Mouse (Mus musculus) limb, embryonic 15.5 days (tissue): ENCODE measurements around the gene Rpl15. TPM values are rescaled to one million over a fixed set of nuclear protein-coding genes. Genes with fewer than 3 reads are reported as not detected.
A peak's percentile ranks its signal among the peaks of the same experiment; 100 is the strongest.
"Not testable (repeated sequence)": the region's sequence is repeated elsewhere in the genome, so short reads cannot be mapped to it uniquely, and the experiment has no call there.

Source experiments
- ATAC-seq: fragments of 200-750 bp; cut with Nextera tagmentation; 2 replicates; pipeline ENCODE4 v1.8.0; 2017; ENCODE audit warnings: low read depth, moderate TSS enrichment; ENCODE audit not compliant: insufficient number of reproducible peaks, low FRiP score, low TSS enrichment
- H3K27ac ChIP-seq: fragments of 300-500 bp; sonication (generic); 2 replicates; pipeline ENCODE4 v1.5.1; 2015; ENCODE audit warnings: moderate library complexity, mild to moderate bottlenecking, inconsistent platforms
- H3K27me3 ChIP-seq: fragments of 300-500 bp; sonication (generic); 2 replicates; pipeline ENCODE4 v1.6.1; 2015; ENCODE audit warnings: inconsistent platforms
- H3K36me3 ChIP-seq: fragments of 300-500 bp; sonication (generic); 2 replicates; pipeline ENCODE4 v1.6.1; 2015; ENCODE audit warnings: inconsistent platforms
- H3K4me1 ChIP-seq: fragments of 300-500 bp; sonication (generic); 2 replicates; pipeline ENCODE4 v1.6.1; 2015; ENCODE audit warnings: inconsistent platforms
- H3K4me2 ChIP-seq: fragments of 300-500 bp; sonication (generic); 2 replicates; pipeline ENCODE4 v1.6.1; 2015; ENCODE audit warnings: mild to moderate bottlenecking, inconsistent platforms
- H3K4me3 ChIP-seq: fragments of 300-500 bp; sonication (generic); 2 replicates; pipeline ENCODE4 v1.5.1; 2015; ENCODE audit warnings: mild to moderate bottlenecking, inconsistent platforms
- H3K9ac ChIP-seq: fragments of 300-500 bp; sonication (generic); 2 replicates; pipeline ENCODE4 v1.6.1; 2015; ENCODE audit warnings: inconsistent platforms
- H3K9me3 ChIP-seq: fragments of 300-500 bp; sonication (generic); 2 replicates; pipeline ENCODE4 v1.6.1; 2016; ENCODE audit warnings: inconsistent platforms
- WGBS: fragments of 180-500 bp; shearing (Covaris S2); methylation state at CpG from one replicate; pipeline ENCODE4 v1.1.7; 2015; 5-methylcytosine and 5-hydroxymethylcytosine counted together
- polyA plus RNA-seq: library from polyadenylated mRNA; unstranded; fragments of >200 nt; fragmentation: Nextera tagmentation; extraction: Ambion mirVana; gene quantifications from 2 replicates; pipeline ENCODE4 v1.2.1, GENCODE M21; 2015

The Rpl15 gene
- polyA plus RNA-seq, 1 experiment from 2014 or later: 405 TPM

DNA sequence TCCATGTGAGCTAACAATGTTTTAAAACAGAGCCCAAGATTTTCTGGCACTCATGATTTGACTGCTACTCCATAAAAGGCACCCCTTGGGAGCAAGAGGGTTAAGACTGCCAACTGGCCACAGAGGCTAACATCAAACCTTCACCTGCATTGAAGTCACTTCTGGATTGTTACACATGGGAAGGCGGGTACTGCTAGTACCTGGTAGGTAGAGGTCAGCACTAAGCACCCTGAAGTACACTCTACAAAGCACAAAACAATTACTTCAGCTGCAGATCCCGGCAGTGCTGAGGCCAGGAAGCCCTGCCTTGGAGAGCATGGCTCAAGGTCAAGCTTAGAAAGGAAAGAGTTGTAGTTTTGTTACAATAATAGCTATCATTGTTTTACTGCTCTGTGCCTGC lies 16.2 kb upstream of the Rpl15 start:
- Histone ChIP-seq H3K27me3 (no peaks in the 10 kb centered on the region), H3K27ac (no peak overlapping the region), H3K4me3 (no peak overlapping the region), H3K9ac (no peak overlapping the region), H3K4me2 (no peak overlapping the region), H3K36me3 (peaks cover 7% of the 10 kb centered on the region; the same call in 1 of the 2 replicates), H3K4me1 (peaks cover 10% of the 10 kb centered on the region; the same call in 1 of the 2 replicates), H3K9me3 (no peaks in the 10 kb centered on the region)
- no peak for ATAC-seq
- 67% methylated on average over 2 of the region's 2 CpGs for WGBS

DNA sequence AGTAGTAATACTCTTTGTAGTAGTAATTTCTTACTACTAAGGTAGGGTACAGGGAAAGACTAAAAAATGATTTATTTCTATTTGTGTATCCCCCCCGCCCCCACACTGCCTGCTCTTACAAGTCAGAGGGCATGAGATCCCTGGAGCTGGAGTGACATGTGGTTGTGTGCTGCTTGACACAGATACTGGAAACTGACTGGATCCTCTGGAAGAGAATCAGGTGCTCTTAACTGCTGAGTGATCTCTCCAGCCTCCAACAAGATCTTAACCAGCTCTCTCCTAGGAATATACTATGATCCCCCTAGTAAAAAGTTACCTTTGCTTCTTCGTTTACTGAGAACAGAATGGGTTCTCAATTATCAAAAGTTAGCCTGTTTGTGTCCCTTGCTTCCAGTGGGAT lies 15.2 kb upstream of the Rpl15 start:
- 91% methylated on average over 2 of the region's 2 CpGs for WGBS
- H3K4me1 ChIP-seq: peaks cover 10% of the 10 kb centered on the region; the same call in 1 of the 2 replicates
- H3K9ac ChIP-seq: no peak overlapping the region
- ATAC-seq: no peak
- H3K27me3 ChIP-seq: no peaks in the 10 kb centered on the region
- H3K36me3 ChIP-seq: peaks cover 17% of the 10 kb centered on the region; the same call in 1 of the 2 replicates
- H3K4me2 ChIP-seq: no peak overlapping the region
- H3K4me3 ChIP-seq: no peak overlapping the region
- H3K9me3 ChIP-seq: no peaks in the 10 kb centered on the region
- H3K27ac ChIP-seq: no peak overlapping the region

DNA sequence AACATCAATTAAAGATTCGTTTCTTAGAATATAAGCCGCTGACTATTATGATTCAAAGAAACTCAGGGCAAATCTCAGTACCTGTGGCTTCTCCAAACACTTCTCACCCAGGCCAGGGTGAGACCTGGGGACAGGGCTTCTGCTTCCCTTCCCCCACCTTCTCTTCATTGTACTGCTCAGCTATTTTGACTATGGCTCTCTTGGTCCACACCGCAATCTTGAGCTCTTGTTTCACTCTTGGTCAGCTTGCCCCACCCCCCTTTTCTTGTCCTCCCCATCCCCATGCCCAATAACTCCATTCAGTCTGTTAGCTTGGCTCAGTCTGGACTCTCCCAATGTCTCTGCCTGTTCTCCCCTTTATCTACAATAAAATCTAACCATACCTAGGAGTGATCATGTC lies 14.3 kb upstream of the Rpl15 start:
- WGBS: 88% methylated on average over 3 of the region's 3 CpGs
- no peaks in the 10 kb centered on the region for H3K27me3 ChIP-seq
- peaks cover 7% of the 10 kb centered on the region; the same call in 1 of the 2 replicates for H3K4me1 ChIP-seq
- ATAC-seq: no peak
- H3K4me2 ChIP-seq: no peak overlapping the region
- no peak overlapping the region for H3K4me3 ChIP-seq
- H3K9me3 ChIP-seq: no peaks in the 10 kb centered on the region
- H3K9ac ChIP-seq: no peak overlapping the region
- H3K27ac ChIP-seq: no peak overlapping the region
- peaks cover 20% of the 10 kb centered on the region; the same call in 1 of the 2 replicates for H3K36me3 ChIP-seq

DNA sequence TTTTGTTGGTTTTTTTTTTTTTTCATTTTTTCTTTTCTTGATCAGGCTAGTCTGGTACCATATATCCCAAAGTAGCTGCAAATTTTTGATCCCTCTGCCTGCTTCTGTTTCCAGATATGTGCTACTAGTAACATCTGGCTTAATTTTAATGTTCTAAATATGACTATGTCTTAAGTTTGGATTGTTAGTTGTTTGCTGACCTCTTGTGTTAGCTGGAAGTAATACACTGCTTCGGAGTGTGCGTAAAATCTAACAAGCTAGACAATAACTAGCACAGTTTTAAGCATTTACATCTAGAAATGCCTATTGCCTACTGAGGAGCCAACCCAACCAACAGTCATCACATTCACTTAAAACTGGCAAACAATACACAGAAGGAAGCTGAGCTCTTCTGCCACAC lies 13.4 kb upstream of the Rpl15 start:
- H3K4me2 ChIP-seq: no peak overlapping the region
- no peaks in the 10 kb centered on the region for H3K9me3 ChIP-seq
- 61% methylated on average over 2 of the region's 2 CpGs for WGBS
- H3K27ac ChIP-seq: no peak overlapping the region
- no peaks in the 10 kb centered on the region for H3K4me1 ChIP-seq
- no peak overlapping the region for H3K4me3 ChIP-seq
- ATAC-seq: no peak
- peaks cover 26% of the 10 kb centered on the region; the same call in 1 of the 2 replicates for H3K36me3 ChIP-seq
- no peak overlapping the region for H3K9ac ChIP-seq
- H3K27me3 ChIP-seq: no peaks in the 10 kb centered on the region

DNA sequence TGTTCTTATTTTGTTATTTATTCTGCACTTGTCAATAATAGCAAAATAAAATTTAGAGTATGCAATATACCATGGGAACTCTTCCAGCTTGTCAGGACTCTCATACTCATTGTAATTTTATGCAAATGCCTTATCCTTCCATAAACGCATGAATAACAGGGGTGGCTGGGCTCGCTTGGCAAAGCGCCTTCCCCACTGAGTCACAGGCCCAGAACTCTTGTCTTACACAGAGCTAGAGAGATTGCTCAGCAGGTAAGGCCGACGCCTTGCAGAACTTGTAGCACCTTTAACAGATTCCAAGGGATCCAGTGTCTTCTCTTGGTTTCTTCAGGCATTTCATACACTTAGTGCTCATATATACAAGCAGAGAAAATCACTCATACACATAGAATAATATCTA lies 9.2 kb upstream of the Rpl15 start:
- Histone ChIP-seq H3K4me3 (no peak overlapping the region), H3K4me1 (no peaks in the 10 kb centered on the region), H3K27ac (no peak overlapping the region), H3K27me3 (no peaks in the 10 kb centered on the region), H3K36me3 (peaks cover 55% of the 10 kb centered on the region), H3K4me2 (no peak overlapping the region), H3K9me3 (no peaks in the 10 kb centered on the region), H3K9ac (no peak overlapping the region)
- no peak for ATAC-seq
- 79% methylated on average over 5 of the region's 5 CpGs for WGBS

DNA sequence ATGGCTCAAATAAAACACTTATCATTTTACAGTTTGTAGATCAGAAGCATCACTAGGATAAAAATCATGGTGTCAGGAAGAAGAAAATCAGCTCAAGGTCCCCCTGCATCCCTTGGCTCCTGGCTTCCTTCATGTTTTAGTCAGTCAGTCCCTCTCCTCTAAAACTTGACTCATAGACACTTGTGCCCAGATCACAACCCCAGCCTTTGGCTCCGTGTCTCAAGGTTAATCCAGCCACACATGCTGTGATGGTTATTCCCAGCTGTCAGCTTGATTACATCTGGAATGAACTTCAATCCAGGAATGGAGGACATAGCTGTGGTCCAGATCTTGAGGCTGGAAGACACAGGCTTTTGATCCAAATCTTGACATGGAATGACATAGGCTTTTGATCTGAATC lies 3.3 kb upstream of the Rpl15 start:
- H3K4me1 ChIP-seq: peaks cover 4% of the 10 kb centered on the region; the same call in 1 of the 2 replicates
- ATAC-seq: no peak
- no peak overlapping the region for H3K4me3 ChIP-seq
- no peaks in the 10 kb centered on the region for H3K9me3 ChIP-seq
- WGBS: 74% methylated on average over 1 of the region's 1 CpGs
- H3K36me3 ChIP-seq: peaks cover 28% of the 10 kb centered on the region
- no peak overlapping the region for H3K9ac ChIP-seq
- no peak overlapping the region for H3K4me2 ChIP-seq
- H3K27ac ChIP-seq: no peak overlapping the region
- H3K27me3 ChIP-seq: no peaks in the 10 kb centered on the region

DNA sequence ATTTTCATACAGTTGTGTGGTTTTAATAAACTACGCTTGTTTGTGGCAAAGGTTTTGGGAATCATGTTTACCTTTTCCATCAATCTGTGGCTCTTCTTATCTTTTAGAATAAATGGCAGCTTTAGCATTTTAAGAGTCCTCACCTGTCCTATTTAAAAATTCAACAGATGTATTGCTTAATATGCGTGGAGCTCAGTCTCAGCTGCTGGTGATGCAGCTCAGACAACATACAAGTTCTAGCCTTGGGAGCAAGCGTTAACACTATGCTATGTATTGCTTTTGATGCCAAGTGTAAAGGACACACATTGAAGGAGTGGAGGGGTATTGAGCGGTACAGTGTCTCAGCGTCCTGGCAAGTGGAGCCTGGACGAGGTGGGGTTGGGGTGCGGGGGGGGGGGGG lies 475 bp upstream of the Rpl15 start:
- Histone ChIP-seq H3K27ac (no peak overlapping the region), H3K4me1 (peaks cover 11% of the 10 kb centered on the region), H3K27me3 (no peaks in the 10 kb centered on the region), H3K9ac (peak overlapping the region; percentile 71; the same call in 1 of the 2 replicates), H3K4me3 (peak overlapping the region; percentile 78), H3K4me2 (peak overlapping the region; percentile 67), H3K36me3 (peaks cover 21% of the 10 kb centered on the region), H3K9me3 (no peaks in the 10 kb centered on the region)
- ATAC-seq: no peak
- 7% methylated on average over 7 of the region's 7 CpGs for WGBS

DNA sequence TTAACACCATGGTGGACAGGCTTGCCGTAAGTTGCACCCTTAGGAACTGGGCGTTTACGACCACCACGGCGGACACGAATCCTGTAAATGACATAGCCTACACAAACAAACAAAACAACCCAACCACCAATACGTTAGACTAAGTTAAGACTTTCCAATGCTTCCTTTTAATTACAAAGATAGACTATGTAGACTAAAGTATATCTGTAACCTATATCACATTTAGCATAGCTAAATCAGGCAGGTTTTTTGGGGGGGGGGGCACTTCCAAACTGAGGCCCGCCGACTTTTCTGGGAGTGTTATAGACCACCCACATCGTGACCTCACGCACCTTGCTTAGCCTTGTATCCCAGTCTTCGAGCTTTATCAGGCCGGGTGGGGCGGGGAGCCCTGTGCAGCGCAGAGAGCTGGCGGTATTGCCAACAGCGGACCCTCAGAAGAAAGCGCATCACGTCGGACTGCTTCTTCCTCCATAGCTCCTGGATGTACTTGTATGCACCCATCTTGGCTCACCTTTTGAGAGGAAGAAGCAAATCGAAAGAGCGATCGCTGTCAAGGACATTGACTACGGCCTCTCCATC lies 1.2 kb downstream of the Rpl15 start:
- Histone ChIP-seq H3K9ac (peak overlapping the region; percentile 88), H3K4me2 (peak overlapping the region; percentile 55), H3K36me3 (peaks cover 21% of the 10 kb centered on the region), H3K27ac (peak overlapping the region; percentile 90), H3K4me1 (peaks cover 11% of the 10 kb centered on the region), H3K4me3 (peak overlapping the region; percentile 78)
- not testable (repeated sequence) for ATAC-seq, H3K9me3 ChIP-seq, H3K27me3 ChIP-seq
- under 1% methylated on average over 23 of the region's 24 CpGs for WGBS

DNA sequence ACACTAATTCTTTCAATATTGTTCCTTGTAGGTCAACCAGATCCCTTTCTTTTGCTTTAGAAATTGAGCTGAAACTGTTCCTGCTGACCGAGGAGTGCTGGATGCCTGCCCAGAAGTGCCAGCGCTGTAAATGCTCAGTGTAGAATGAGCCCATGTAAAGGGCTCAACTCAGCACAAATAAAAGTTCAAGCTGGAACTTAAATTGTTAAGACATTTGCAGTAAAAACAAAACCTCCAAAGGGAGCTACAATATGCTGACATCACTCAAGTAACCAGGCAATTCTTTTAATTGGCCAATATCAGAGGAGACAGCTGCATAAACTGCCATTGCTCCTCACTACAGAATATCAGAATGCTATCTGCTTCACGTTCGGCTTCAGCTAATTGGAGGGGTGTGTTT lies 7.8 kb downstream of the Rpl15 start:
- whole genome bisulfite sequencing: 28% methylated on average over 4 of the region's 4 CpGs
- peaks cover 16% of the 10 kb centered on the region for H3K36me3 ChIP-seq
- no peak overlapping the region for H3K4me3 ChIP-seq
- H3K27ac ChIP-seq: peak overlapping the region; percentile 67; the same call in 1 of the 2 replicates
- no peak for ATAC-seq
- H3K9ac ChIP-seq: no peak overlapping the region
- no peaks in the 10 kb centered on the region for H3K27me3 ChIP-seq
- no peak overlapping the region for H3K4me2 ChIP-seq
- H3K4me1 ChIP-seq: peaks cover 5% of the 10 kb centered on the region; the same call in 1 of the 2 replicates
- no peaks in the 10 kb centered on the region for H3K9me3 ChIP-seq

DNA sequence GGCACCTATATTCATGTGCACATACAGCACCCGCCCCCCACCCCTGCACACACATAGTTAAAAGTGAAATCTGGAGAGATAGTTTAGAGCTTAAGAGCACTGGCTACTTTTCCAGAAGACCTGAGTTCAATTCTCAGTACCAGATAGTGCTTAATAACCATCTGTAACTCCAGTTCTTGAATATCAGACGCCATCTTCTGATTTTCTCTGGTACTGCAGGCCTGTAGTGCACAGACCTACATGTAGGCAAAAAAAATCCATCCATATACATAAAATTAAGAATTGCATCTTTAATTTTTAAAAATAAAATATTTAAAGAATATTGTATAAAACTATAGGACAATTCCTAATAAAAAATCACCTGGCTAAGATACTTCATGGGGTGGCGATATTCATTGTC lies 10.0 kb downstream of the Rpl15 start:
- Histone ChIP-seq H3K4me3 (no peak overlapping the region), H3K4me1 (0 out of 2 replicates have a peak, but pooled peaks cover 3% of the 10 kb centered on the region), H3K9me3 (no peaks in the 10 kb centered on the region), H3K9ac (no peak overlapping the region), H3K27me3 (no peaks in the 10 kb centered on the region), H3K4me2 (no peak overlapping the region), H3K27ac (no peak overlapping the region), H3K36me3 (no peaks in the 10 kb centered on the region)
- WGBS: 87% methylated on average over 3 of the region's 3 CpGs
- ATAC-seq: no peak

DNA sequence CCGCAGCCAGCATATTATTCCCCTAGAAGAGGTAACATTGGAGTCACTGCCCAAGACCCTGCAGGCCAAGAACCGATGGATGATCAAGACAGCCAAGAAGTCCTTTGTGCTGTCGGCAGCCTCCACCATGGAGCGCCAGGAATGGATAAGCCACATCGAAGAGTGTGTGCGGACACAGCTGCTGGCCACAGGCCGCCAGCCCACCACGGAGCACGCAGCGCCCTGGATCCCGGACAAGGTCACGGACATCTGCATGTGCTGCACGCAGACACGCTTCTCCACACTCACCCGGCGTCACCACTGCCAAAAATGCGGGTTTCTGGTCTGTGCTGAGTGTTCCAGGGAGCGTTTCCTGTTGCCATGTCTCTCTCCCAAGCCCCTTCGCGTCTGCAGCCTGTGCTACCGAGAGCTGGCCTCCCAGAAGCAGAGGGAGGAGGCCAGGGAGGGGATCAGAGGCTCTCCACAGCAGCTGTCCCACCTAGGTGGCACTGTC lies 28.5 kb downstream of the Rpl15 start:
- no peak for ATAC-seq
- Histone ChIP-seq H3K9ac (no peak overlapping the region), H3K27ac (no peak overlapping the region), H3K4me3 (no peak overlapping the region), H3K4me1 (0 out of 2 replicates have a peak, but pooled peaks cover 4% of the 10 kb centered on the region), H3K27me3 (no peaks in the 10 kb centered on the region), H3K36me3 (no peaks in the 10 kb centered on the region), H3K9me3 (no peaks in the 10 kb centered on the region), H3K4me2 (no peak overlapping the region)
- WGBS: 83% methylated on average over 21 of the region's 21 CpGs

DNA sequence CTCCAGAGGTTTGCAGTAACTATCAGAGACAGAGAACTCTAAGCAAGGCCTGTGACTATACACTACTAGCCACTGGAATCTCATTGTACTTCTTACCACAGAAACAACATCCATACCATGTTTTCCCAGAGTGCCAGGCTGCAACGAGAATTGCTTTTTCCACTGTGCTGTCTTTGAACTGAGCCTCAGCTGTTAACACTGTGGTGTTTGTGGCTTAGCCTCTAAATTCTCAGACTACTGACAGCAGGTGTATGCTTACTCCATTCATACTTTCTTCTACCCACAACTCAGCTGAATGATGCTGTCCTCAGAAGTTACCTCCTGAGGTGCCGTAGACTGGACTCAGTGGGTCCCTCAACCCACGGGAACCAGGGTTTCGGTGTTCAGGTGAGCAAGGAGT lies 29.4 kb downstream of the Rpl15 start:
- no peak overlapping the region for H3K4me2 ChIP-seq
- H3K27ac ChIP-seq: no peak overlapping the region
- no peaks in the 10 kb centered on the region for H3K27me3 ChIP-seq
- H3K4me1 ChIP-seq: 0 out of 2 replicates have a peak, but pooled peaks cover 6% of the 10 kb centered on the region
- H3K36me3 ChIP-seq: no peaks in the 10 kb centered on the region
- H3K4me3 ChIP-seq: no peak overlapping the region
- no peaks in the 10 kb centered on the region for H3K9me3 ChIP-seq
- ATAC-seq: no peak
- H3K9ac ChIP-seq: no peak overlapping the region; the same call in 1 of the 2 replicates
- 83% methylated on average over 4 of the region's 4 CpGs for WGBS
